Mouse (Mus musculus) brain, embryonic 14.5 days (tissue): ENCODE measurements at regions not wholly inside any gene's neighbourhood (a gene's known extent, or its start where the extent isn't known, plus 50 kb on each side); places are given as distances from the start of the nearest gene placed in this dataset.

Experiments used
- DNase-seq: peaks from one replicate; pipeline ENCODE4 v3.0.0-alpha.2; 2011; ENCODE audit warnings: low read depth
- CTCF ChIP-seq: fragments of 200-500 bp; IDR thresholded peaks from 2 replicates; pipeline ENCODE4 v1.5.1; 2012; ENCODE audit warnings: inconsistent platforms, mild to moderate bottlenecking, moderate library complexity, borderline replicate concordance; ENCODE audit not compliant: insufficient read depth, insufficient read length; ENCODE audit errors: extremely low read depth
- POLR2A ChIP-seq: fragments of 200-500 bp; IDR thresholded peaks from 2 replicates; pipeline ENCODE4 v1.6.1; 2012; ENCODE audit warnings: mild to moderate bottlenecking, inconsistent platforms, borderline replicate concordance; ENCODE audit not compliant: poor library complexity, insufficient read depth, insufficient read length, severe bottlenecking; ENCODE audit errors: extremely low read depth

GRCm38 (mm10) chr1:35331602-35332339 lies 482.0 kb downstream of the Plekhb2 start:
- TF ChIP-seq CTCF (no peak), POLR2A (no peak)

GRCm38 (mm10) chr1:35332340-35332684 lies 482.5 kb downstream of the Plekhb2 start:
- TF ChIP-seq CTCF = no peak
- no peak for DNase-seq

More at GRCm38 (mm10) chr1:35331602-35332339, 482.0 kb downstream of the Plekhb2 start:
- DNase-seq = peak; percentile 15

GRCm38 (mm10) chr1:35337647-35338046 lies 487.9 kb downstream of the Plekhb2 start:
- no peak for DNase-seq
- no peak for TF ChIP-seq POLR2A
- TF ChIP-seq CTCF = no peak

GRCm38 (mm10) chr1:35338184-35338583 lies 488.4 kb downstream of the Plekhb2 start:
- no peak for TF ChIP-seq POLR2A
- TF ChIP-seq CTCF = no peak
- DNase-seq = peak; percentile 10

- DNase-seq = peak; percentile 1
- TF ChIP-seq POLR2A (no peak), CTCF (no peak)
Observed at GRCm38 (mm10) chr1:35344539-35344938, 494.8 kb downstream of the Plekhb2 start.

GRCm38 (mm10) chr1:35348294-35348693 lies 498.5 kb downstream of the Plekhb2 start:
- TF ChIP-seq CTCF (no peak), POLR2A (no peak)
- DNase-seq = no peak

GRCm38 (mm10) chr1:35358981-35359380 lies 509.2 kb downstream of the Plekhb2 start:
- TF ChIP-seq POLR2A = no peak
- TF ChIP-seq CTCF = no peak
- DNase-seq = peak; percentile 22

GRCm38 (mm10) chr1:35361465-35361864 lies 511.7 kb downstream of the Plekhb2 start:
- DNase-seq = no peak
- TF ChIP-seq POLR2A = no peak
- TF ChIP-seq CTCF = no peak

GRCm38 (mm10) chr1:35362836-35363235 lies 513.1 kb downstream of the Plekhb2 start:
- TF ChIP-seq CTCF (no peak), POLR2A (no peak)
- peak; percentile 37 for DNase-seq

- DNase-seq = no peak
- TF ChIP-seq CTCF (no peak), POLR2A (no peak)
Observed at GRCm38 (mm10) chr1:35366559-35366958, 516.8 kb downstream of the Plekhb2 start.

GRCm38 (mm10) chr1:35372751-35373150 lies 523.0 kb downstream of the Plekhb2 start:
- DNase-seq = no peak
- TF ChIP-seq CTCF (no peak), POLR2A (no peak)

GRCm38 (mm10) chr1:35380633-35381385 lies 531.0 kb downstream of the Plekhb2 start:
- no peak for TF ChIP-seq POLR2A
- TF ChIP-seq CTCF = no peak
- DNase-seq = no peak
